Mouse (Mus musculus) urinary bladder, postnatal 36 days (tissue): ENCODE measurements around the gene Msl2.

Experiments used
- DNase-seq, 2 experiments: peaks; one replicate each; pipeline ENCODE4 v3.0.0; 2022; ENCODE audit warnings: low spot score in 2 of 2, mixed read lengths in 1 of 2

Gene Msl2

DNA sequence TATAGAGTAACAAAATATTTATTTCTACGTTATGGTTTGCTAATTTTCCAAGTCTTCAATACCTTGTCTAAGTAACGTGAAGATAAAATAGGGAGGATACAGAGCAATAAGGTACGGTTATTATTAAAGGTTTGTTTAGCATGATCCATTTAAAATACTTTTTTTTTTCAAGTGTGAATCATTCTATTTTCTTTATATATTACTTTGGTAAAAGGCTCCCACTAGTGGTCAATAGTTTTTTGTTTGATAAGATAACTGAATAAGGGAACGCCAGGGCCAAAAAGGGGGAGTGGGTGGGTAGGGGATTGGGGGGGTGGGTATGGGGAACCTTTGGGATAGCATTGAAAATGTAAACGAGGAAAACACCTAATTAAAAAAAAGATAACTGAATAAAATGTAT, 79.0 kb downstream of the Msl2 start:
- no peak for DNase-seq
